Mouse (Mus musculus): Measurements from ENCODE around the gene Heatr5a.

The Heatr5a gene

DNA sequence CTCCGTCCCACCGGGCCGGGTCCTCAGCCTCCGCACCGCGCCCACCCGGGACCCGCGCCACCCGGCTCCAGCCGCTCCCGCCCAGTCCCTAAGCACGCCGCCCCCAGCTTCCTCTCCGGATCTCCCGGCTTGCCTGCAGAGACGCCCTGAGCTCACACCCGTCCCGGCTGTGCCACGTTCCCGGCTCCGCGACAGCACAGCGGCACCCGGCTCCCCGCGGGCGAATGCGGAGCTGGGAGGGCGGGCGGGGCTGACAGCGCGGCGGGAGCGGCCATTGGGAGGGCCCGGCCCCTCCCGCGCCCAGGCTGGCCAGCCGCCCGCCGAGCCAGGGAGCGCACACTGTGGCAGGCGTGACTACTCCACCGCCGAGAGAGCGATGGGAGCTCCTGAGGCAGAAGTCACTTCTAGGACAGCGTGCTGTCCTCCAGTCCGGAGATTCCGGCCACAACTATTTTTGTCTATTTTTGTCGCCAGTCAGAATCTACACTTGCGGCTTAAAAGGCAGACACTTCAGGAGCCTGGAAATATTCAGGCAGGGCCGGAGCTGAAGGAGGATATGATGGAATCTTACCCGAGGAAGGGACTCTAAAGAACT is at the start of gene Heatr5a:
TSS of gene Heatr5a (minus strand) at position 252 of the 595 bp plus-strand sequence.
- DNase-seq (ENCODE audit: low read depth, low spot score), result peak; percentile 86

DNA sequence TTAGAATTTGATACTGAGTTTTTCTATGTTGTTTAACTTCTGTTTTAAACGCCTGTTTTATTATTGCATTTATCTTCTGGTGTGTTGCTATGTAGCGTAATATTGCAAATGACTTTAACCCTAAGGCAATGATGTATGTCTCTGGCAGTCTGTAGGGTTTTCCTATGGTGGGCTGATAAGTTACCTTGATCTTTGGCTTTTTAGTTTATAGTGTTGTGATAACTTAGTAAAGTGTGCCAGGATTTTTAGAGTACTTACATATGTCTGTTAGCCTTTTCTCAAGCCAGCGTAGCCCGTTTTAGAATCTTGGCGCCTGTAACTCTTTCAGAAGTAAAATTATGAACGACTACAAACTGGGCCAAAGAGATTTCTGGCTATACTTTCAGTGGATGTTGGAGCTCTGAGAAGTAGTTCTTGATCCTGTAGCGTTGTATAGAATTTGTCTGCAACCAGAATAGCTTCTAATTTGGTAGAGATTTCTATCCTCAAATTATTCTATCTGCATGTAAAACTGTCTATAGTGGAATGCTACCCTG is 43.4 kb upstream of the Heatr5a start:
- DNase-seq (ENCODE audit: low read depth, low spot score), result no peak

DNA sequence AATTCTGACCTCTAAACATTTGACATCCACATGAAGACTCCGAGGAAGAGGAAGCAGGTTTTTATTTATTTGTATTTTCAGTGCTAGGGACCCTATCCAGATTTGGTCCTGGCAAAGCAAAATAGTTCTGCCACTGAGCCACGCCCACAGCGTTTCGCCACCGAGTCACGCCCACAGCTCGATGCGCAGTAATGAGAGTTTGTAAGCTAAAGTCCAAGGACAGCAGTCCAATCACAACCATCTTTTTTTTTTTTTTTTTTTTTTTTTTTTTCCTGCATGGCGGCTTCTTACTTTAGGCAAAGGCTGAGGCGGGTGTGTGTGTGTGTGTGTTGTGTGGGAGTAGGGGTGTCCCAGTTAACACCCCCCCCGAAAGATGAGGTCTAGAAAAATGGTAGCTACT is 42.9 kb upstream of the Heatr5a start:
- DNase-seq (ENCODE audit: low read depth, low spot score), result no peak

DNA sequence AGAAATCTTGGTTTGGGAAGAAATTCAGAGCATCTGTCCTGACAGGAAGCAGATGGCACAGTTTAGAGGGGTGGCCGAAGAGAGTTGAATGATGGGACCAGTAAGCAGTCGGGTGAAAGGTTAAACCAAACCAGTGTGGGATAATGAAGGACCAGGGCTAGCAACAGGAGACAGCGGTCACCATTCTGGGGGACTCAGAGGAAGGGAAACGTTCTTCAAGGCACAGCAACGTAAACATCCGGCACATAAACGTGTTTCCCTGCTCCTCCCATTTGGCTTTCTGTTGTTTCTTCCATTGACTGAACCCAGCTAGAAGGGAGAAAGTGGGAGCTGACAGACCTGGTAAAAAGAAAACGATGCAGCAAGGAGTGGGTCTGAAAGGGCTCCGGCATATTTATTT is 42.2 kb upstream of the Heatr5a start:
- DNase-seq (ENCODE audit: low read depth, low spot score), result no peak

DNA sequence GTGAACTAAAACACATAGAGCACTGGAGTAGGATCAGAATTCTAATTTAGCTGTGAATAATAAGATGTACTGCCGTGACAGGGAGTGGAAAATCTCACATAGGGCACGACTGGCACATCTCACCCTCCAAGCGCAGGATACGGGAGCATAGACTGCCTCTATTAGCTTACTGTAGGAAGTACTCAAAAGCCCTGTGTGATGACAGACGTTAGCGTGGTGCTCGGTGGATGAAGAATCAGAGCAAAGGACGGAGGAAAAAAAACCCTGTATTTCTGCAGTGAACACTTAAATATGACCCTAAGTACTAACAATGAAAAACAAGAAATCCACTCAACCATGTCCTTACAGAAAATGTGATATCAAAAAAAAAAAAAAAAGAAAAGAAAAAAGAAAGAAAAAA is 41.0 kb upstream of the Heatr5a start:
- no peak for DNase-seq (ENCODE audit: low read depth, low spot score)

DNA sequence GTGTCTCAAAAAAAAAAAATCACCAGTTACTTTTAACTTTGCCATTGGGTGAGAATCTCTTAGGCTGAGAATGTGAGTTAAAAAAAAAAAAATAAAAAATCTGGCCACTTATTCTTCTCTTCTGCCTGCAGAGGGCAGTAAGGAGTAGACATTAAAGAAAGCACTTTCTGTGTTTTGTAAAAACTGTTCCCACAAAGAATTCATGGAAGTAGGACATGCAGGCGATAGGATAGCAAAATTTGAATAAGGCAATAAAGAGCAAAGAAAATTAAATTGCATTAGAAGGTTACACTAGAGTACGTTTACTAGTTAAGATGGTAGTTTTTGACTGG is 39.5 kb upstream of the Heatr5a start:
- DNase-seq (ENCODE audit: low read depth, low spot score), result peak; percentile 41

GRCm38 (mm10) chr12:52009928-52010629 is 39.0 kb upstream of the Heatr5a start:
- no peak for DNase-seq (ENCODE audit: low read depth, low spot score)

DNA sequence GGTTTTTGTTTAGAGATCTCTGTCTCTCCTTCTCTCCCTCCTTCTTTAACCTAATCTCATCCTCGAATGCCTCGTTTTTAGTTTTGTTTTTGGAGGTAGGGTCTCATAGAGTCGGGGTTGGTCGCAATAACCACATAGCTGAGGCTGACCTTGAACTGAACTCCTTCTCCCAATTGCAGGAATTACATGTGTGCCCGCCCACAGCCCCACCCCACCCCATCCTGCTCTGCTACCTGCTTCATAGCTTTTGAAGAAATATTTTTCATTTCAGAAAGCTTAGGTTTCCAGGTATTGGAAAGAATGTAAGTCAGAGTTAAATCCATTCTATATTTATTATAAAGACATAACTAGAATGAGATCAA is 35.5 kb upstream of the Heatr5a start:
- no peak for DNase-seq (ENCODE audit: low read depth, low spot score)

GRCm38 (mm10) chr12:52005877-52006632 is 34.9 kb upstream of the Heatr5a start, which contains the start of gene Dtd2:
Gene Dtd2, minus strand, starts transcription at chr12:52006501.
- peak; percentile 93 for DNase-seq (ENCODE audit: low read depth, low spot score)

DNA sequence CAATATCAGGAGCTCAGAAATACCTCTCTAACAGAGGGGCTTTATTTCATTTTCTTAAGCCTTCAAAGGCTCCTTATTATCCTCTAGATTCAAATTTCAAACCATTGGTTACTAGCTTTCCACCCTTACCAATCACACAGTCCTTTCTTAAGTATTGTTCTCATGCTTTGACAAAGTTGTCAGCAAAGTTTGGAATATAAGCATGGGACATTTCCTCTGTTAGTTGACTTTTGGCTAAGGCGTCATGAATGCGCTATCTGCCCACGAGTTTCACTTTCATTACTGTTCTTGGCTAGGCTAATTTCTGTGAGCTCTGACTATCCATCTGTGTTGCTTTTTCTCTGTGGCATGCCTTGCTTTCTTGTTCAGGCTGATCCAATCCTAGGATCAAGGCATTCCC is 31.6 kb upstream of the Heatr5a start:
- peak; percentile 54 for DNase-seq (ENCODE audit: low read depth, low spot score)

DNA sequence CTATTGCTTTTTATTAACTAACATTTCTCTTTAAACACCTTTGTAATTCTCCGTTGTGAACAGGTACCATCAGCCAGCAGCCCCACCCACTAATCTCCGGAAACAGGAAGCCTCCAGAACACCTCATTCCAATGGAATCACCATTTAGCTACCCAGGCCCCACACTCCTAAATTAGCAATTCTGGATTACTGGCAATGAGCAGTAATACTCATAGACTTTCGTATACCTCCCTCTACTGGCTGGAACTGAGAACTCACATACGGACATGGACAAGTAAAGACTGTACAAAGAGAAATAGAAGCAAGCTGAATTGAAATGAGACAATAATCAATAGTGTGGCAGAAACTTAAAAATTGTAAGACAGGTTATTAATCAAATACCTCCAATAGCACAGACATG is 30.4 kb upstream of the Heatr5a start:
- DNase-seq (ENCODE audit: low read depth, low spot score), result peak; percentile 72

GRCm38 (mm10) chr12:51998366-51998932 is 27.3 kb upstream of the Heatr5a start:
- no peak for DNase-seq (ENCODE audit: low read depth, low spot score)

- no peak for DNase-seq (ENCODE audit: low read depth, low spot score)
Measured at GRCm38 (mm10) chr12:51995738-51996536, 24.8 kb upstream of the Heatr5a start.

DNA sequence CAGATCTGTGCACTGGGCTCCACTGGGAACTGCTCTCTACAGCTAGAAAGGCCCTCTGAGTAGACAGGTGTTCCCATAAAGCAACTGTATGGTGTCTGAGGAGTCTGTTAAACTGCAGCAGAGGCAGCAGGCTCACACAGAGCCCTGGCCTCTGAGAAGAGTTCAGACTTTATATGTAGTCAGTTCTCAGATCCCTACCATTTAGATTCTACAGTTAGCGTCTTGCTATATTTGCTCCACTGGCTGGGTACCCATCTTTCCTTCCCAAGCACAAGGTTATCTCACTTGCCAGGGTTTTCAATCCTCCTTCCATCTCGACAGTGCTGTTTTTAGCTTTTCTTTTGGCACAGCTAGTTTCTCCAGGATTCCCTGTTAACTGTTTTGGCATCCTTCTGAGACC is 19.5 kb upstream of the Heatr5a start:
- DNase-seq (ENCODE audit: low read depth, low spot score), result no peak

DNA sequence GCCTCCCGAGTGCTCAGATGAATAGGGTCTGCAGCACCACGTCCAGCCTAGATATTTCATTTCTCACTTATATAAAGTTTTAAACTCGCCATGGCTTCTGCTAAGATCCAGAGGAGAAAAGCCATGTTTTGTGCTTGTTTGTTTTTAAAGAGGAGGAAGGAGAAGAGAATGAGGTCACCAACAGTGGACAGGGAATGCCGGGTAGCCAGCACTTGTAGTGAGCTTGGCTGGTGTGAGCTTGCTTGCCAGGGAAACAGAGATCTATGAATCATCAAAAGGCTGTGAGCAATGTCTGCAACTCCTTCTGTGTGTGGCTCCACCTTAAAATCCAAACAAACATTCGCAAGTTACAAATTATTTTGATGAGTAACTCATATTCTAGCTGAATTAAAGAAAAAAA is 17.4 kb upstream of the Heatr5a start:
- no peak for DNase-seq (ENCODE audit: low read depth, low spot score)

- DNase-seq (ENCODE audit: low read depth, low spot score), result no peak
Measured at GRCm38 (mm10) chr12:51985826-51986225, 14.7 kb upstream of the Heatr5a start.

DNA sequence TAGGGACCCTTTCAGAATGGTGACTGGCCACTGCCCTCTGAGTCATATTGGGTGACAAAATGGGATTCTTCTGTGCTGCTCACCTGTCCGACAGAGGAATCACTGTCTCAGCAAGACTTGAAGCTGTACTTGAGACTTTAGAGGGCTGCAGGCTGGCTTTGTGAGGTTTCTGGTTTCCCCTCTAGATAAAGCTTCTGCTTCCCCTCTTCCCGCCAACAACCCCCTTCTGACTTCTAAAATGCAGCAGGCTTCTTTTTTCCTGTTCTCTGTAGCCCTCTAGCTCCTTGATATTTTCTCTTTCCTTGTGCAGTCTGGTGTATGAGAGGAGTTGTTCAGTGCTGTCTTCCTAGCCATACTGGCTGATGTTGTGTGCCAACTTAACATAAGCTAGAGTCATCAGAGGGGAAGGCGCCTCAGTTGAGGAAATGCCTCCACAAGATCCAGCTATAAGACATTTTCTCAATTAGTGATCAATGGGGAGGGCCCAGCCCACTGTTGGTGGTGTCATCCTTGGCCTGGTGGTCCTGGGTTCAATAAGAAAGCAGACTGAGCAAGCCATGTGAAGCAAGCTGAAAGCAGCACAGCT is 14.1 kb upstream of the Heatr5a start:
- no peak for DNase-seq (ENCODE audit: low read depth, low spot score)

GRCm38 (mm10) chr12:51983625-51984024 is 12.5 kb upstream of the Heatr5a start:
- no peak for DNase-seq (ENCODE audit: low read depth, low spot score)

GRCm38 (mm10) chr12:51976531-51976930 is 5.4 kb upstream of the Heatr5a start:
- DNase-seq (ENCODE audit: low read depth, low spot score), result no peak

DNA sequence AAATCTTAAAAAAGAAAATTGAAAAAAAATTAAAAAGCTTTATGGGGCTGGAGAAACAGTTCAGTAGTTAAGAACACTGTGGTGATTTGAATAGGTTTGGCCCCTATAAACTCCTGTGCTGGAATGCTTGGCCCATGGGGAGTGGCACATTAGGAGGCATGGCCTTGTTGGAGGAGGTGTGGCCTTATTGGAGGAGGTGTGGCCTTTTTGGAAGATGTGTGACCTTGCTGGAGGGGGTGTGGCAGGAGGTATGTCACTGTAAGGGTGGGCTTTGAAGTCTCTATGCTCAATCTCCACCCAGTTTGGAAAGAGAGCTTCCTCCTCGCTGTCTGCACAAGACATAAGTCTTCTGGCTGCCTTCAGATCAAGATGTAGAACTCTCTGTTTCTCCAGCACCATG is 3.3 kb upstream of the Heatr5a start:
- peak; percentile 43 for DNase-seq (ENCODE audit: low read depth, low spot score)
